Mouse (Mus musculus) erythroid progenitor cell, adult 5-6 weeks (primary cell): ENCODE measurements around the gene Akap4. TPM values are rescaled to one million over a fixed set of nuclear protein-coding genes. Genes with fewer than 3 reads are reported as not detected.

Experiments used
- ATAC-seq: replicated peaks from 2 replicates; pipeline ENCODE4 v1.8.0; 2016; ENCODE audit warnings: moderate number of reproducible peaks, mild to moderate bottlenecking, moderate TSS enrichment, inconsistent platforms; ENCODE audit not compliant: poor library complexity, low FRiP score, severe bottlenecking
- total RNA-seq, 2 experiments: library from RNA; stranded (forward) in 1 of 2; stranded (reverse) in 1 of 2; fragments of 150-400 nt in 1 of 2; fragments of 186-747, 209-891 nt in 1 of 2; gene quantifications; 2 replicates each; pipeline versions ENCODE4 v1.2.3 to v1.2.4; 2015 to 2017; ENCODE audit warnings: low replicate concordance in 2 of 2

The Akap4 gene
- not detected in 2 replicates for total RNA-seq (2015; ENCODE audit: low replicate concordance)
- not detected in 2 replicates for total RNA-seq (2017; ENCODE audit: low replicate concordance)

DNA sequence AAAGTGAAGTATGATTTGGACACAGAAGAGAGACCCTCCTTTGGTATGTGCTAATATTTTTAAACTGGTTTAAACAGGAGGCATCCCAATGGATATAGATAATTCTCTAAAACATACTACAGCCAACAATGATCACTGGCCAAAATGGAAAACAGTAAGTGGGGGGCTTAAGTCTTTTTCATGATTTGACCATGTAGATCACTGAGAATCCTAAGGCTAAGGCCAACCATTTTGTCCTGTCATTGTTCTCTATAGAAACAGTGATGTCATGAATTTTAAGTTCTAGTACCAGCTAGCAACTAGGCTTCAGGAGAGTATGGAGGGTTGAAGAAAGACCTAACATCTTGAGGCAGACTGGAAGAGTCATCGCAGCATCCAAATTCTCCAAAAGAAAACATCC, at the start of gene Akap4:
Gene Akap4, plus strand, starts transcription at position 301 of the 400 bp plus-strand sequence.
- no peak for ATAC-seq

- no peak for ATAC-seq
These were observed 25.8 kb upstream of the Akap4 start, which contains the start of gene Ccnb3 for GRCm38 (mm10) chrX:7041519-7041918. TSS of gene Ccnb3 (minus strand) at chrX:7041619.

- ATAC-seq, result peak; percentile 50; the same call in 1 of the 2 replicates
These were observed 10.3 kb upstream of the Akap4 start for GRCm38 (mm10) chrX:7057056-7057455.

GRCm38 (mm10) chrX:7057634-7058033, 9.7 kb upstream of the Akap4 start:
- peak; percentile 95 for ATAC-seq

GRCm38 (mm10) chrX:7064109-7064508, 3.2 kb upstream of the Akap4 start:
- ATAC-seq, result no peak

DNA sequence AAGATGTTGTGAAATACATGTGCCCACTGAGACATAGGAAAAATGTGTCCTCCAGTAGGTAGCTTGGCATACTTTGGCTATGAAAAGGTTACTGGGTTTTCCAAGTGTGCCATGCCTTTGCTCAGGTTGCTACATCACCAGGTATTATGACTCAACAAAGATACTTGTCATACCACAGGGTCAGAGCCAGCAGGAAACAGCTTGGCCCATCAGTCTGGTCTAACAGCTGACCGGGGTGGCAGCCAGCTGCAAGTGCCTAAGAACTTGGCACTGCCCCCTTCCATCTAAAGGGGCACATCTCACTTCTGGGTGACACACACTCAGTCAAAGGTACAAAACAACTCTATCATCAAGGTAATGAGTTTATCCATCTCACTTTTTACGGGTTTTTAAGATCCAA, 683 bp downstream of the Akap4 start:
- ATAC-seq, result no peak

GRCm38 (mm10) chrX:7079820-7080429, 12.6 kb downstream of the Akap4 start:
- no peak for ATAC-seq

GRCm38 (mm10) chrX:7085878-7086277, 18.6 kb downstream of the Akap4 start:
- no peak for ATAC-seq

GRCm38 (mm10) chrX:7090323-7090722, 23.0 kb downstream of the Akap4 start:
- ATAC-seq, result no peak

DNA sequence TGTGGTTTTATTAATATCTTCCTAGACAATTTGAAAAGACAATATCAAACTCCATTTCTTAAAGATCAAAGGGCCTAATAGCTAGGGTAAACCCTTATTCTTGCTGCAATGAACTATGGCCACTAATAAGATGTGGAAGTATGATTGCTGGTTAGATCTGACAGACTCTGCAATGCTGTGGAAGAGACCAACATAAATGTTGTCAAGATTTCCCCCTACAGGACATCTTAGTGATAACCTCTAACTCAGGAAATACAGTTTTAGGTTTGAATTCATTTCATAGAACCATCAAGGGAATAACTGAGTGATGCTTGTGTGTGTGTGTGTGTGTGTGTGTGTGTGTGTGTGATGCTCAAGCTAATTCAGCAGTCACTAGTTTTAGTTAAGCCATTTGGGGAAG, 35.0 kb downstream of the Akap4 start:
- ATAC-seq, result no peak

DNA sequence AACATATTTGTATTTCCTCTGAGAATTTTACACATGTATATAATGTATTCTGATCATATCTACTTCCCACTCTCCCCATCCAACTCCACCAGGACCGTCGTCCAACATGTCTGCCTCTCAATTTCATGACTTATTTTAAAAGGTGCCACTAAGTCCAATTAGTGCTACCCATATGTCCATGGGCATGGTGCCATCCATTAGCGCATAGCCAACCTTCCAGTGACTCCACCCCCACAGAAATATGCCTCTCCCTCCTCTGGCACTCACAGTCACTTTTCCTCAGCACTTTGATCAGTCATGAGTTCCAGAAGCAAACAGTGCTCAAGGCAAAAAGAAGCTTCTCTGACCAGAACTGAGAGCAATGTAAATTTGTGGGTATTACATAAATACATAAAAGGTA, 47.6 kb downstream of the Akap4 start:
- no peak for ATAC-seq

DNA sequence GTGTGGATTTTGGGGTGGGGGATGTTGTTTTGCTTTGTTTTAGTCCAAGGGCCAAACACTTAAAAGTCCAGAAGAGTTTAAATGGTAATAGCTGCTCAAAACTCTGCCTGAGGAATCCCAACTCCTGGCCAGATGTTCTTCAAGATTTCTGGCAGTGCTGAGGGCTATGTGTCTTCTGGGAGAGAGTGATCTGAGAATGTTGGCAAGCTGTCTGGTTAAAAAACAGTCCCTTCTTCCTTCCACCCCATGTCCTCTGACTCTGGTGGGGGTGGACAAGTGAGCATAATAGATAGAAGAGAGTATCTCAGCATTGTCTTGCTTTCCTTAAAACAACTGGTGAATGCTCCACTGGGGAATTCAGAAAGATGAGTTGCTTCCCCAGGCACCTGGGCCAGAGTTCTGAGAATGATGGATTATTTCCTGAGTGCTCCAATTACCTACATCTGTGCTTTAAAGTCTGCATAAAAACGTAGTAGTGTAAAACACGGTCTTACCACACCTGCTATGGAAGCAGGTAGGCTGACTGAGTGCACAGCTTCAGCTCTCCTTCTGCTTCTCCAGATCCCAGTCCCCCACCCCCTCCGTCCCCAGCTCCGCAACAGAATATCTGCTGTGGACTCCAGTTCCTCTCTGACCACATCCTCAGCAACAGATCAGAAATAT, 54.4 kb downstream of the Akap4 start:
- no peak for ATAC-seq

Other genes starting within 250 kb of the Akap4 start
- not detected in 2 replicates for gene Ccnb3, start 25.9 kb upstream of the Akap4 start, total RNA-seq (2015; ENCODE audit: low replicate concordance)
- gene Ccnb3, start 25.9 kb upstream of the Akap4 start, total RNA-seq (2017; ENCODE audit: low replicate concordance), result not detected in 2 replicates